Mouse (Mus musculus) E14TG2a.4 (cell line): ENCODE results near the gene Impdh1.
"Not testable (repeated sequence)": the region's sequence is repeated elsewhere in the genome, so short reads cannot be mapped to it uniquely, and the experiment has no call there.

Experiments
- H3K27me3 ChIP-seq: 2 replicates; pipeline ENCODE4 v1.6.1; 2014; ENCODE audit warnings: low read length, control low read depth; ENCODE audit not compliant: insufficient read depth
- H3K36me3 ChIP-seq: 2 replicates; pipeline ENCODE4 v1.6.1; 2014; ENCODE audit warnings: low read length, control low read depth; ENCODE audit not compliant: insufficient read depth
- H3K4me1 ChIP-seq: replicated peaks from 2 replicates; pipeline ENCODE4 v1.6.1; 2014; ENCODE audit warnings: low read depth, low read length, control low read depth
- H3K4me3 ChIP-seq: replicated peaks from 2 replicates; pipeline ENCODE4 v1.5.1; 2014; ENCODE audit warnings: mild to moderate bottlenecking, low read length
- H3K9me3 ChIP-seq: 2 replicates; pipeline ENCODE4 v1.6.1; 2014; ENCODE audit warnings: low read length, control low read depth
- CTCF ChIP-seq: conservative IDR thresholded peaks from 2 replicates; pipeline ENCODE4 v1.5.1; 2014; ENCODE audit warnings: low read length
- NANOG ChIP-seq: IDR thresholded peaks from 2 replicates; pipeline ENCODE4 v1.6.1; 2014; ENCODE audit warnings: borderline replicate concordance, low read length, mixed read lengths
- POU5F1 ChIP-seq: IDR thresholded peaks from 2 replicates; pipeline ENCODE4 v1.6.1; 2014; ENCODE audit warnings: low read length, borderline replicate concordance

Gene Impdh1

DNA sequence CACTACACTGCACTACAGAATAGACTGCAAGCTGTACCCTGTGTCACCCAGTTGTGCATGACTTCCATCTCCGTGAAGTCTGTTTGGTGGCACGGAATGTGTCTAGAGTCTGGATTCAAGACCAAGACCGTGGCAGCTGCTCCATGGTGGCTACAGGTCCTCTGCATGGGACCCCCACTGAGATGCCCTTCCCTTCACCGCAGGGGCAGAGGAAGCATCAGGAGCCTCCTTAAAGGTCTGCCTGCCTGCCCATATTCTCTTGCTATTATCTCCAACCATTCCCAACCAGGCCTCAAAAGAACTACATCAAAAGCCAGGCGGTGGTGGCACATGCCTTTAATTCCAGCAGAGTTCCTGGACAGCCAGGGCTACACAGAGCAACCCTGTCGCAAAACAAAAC is 14.2 kb upstream of the Impdh1 start:
- no peak overlapping the region for H3K4me3 ChIP-seq
- peaks cover 8% of the 10 kb centered on the region for H3K4me1 ChIP-seq
- no peaks in the 10 kb centered on the region; the same call in 1 of the 2 replicates for H3K9me3 ChIP-seq
- no peak for TF ChIP-seq NANOG
- peaks cover 23% of the 10 kb centered on the region for H3K27me3 ChIP-seq
- no peaks in the 10 kb centered on the region for H3K36me3 ChIP-seq

DNA sequence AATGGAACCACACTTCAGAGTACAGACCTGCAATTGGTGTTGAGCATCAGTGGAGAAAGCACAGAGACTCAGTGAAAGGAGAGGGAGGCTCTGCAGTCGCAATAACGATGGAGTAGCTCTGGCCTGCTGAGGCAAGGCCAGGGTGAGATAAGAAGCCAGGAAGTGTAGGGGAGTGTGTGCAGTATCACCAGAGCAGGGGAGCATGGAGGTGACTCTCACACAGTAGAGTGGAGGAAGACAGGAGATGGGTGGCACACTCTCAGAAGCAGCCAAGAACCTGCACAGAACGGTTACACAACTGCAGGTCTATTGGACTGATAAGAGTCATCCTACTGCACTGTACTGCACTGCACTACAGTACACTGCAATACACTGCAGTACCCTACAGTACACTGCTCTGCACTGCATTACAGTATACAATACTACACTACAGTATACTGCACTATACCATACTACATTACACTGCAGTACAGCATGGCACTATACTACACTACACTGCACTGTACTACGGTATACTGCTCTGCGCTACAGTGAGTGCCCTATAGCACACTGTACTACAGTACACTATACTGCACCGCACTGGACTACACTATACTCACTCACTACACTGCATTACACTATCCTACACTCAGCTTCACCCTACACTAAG is 13.2 kb upstream of the Impdh1 start:
- Histone ChIP-seq H3K9me3 (no peaks in the 10 kb centered on the region; the same call in 1 of the 2 replicates), H3K36me3 (no peaks in the 10 kb centered on the region), H3K27me3 (peaks cover 20% of the 10 kb centered on the region), H3K4me3 (no peak overlapping the region), H3K4me1 (peaks cover 8% of the 10 kb centered on the region)
- TF ChIP-seq POU5F1: no peak
- no peak for TF ChIP-seq NANOG
- no peak for TF ChIP-seq CTCF

DNA sequence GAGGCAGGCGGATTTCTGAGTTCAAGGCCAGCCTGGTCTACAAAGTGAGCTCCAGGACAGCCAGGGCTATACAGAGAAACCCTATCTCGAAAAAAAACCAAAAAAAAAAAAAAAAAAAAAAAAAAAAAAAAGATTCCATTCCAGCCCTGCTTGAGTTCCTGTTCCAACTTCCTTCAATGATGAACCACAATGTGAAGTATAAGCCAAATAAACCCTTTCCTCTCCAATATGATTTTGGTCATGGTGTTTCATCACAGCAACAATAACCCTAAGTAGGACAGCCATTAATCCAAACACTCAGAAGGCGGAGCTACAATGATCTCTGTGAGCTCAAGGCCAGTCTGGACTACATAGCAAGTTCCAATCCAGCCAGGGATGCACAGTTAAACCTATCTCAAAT is 1.6 kb upstream of the Impdh1 start:
- H3K4me1 ChIP-seq: peaks cover 27% of the 10 kb centered on the region
- H3K9me3 ChIP-seq, H3K36me3 ChIP-seq, H3K4me3 ChIP-seq: not testable (repeated sequence)
- peaks cover 39% of the 10 kb centered on the region for H3K27me3 ChIP-seq

DNA sequence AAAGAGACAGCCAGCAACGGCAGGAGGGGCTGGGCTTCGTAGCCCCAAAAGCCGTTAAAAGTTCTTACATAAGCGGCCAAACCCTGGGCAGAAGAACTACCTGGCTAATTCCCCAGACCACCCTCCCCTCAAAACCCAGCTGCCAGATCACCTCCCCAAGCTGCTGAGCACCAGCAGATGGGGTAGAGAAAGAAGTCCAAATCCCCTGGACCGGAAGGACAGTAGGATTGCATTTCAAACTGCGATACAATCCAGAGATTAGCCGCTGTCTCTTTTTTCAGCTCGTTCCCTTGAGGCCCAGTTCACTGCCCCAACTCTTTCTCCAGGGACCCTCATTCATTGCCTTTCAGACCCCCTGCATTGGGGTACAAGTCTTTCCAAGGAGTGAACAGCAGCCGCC is 983 bp downstream of the Impdh1 start:
- TF ChIP-seq CTCF: no peak
- no peak for TF ChIP-seq POU5F1
- TF ChIP-seq NANOG: no peak
- H3K4me1 ChIP-seq: peaks cover 45% of the 10 kb centered on the region
- H3K9me3 ChIP-seq: no peaks in the 10 kb centered on the region
- peaks cover 52% of the 10 kb centered on the region for H3K27me3 ChIP-seq
- no peaks in the 10 kb centered on the region for H3K36me3 ChIP-seq
- peak overlapping the region; percentile 95 for H3K4me3 ChIP-seq

DNA sequence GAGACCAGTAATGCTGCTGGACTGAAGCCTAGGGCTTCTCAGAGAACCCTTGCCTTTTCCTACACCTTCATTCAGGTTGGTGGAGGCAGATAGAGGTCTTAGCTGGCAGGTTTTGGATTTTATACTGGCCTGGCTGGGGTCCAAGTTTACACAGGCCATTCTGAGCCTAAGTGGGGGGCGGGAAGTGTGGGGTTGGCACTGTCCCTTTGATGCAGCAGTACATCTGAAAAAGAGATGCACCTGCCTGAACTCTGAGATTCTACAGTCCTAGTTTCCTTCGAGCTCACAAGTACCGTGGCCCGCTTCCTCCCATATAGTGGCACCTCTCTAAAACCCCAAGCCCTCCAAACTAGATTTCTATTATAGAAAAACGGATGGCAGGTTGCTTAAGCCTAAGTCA is 1.4 kb downstream of the Impdh1 start:
- no peak for TF ChIP-seq POU5F1
- no peak for TF ChIP-seq NANOG
- no peak for TF ChIP-seq CTCF
- Histone ChIP-seq H3K4me3 (peak overlapping the region; percentile 95), H3K9me3 (no peaks in the 10 kb centered on the region), H3K27me3 (peaks cover 53% of the 10 kb centered on the region), H3K36me3 (no peaks in the 10 kb centered on the region), H3K4me1 (peaks cover 46% of the 10 kb centered on the region)

DNA sequence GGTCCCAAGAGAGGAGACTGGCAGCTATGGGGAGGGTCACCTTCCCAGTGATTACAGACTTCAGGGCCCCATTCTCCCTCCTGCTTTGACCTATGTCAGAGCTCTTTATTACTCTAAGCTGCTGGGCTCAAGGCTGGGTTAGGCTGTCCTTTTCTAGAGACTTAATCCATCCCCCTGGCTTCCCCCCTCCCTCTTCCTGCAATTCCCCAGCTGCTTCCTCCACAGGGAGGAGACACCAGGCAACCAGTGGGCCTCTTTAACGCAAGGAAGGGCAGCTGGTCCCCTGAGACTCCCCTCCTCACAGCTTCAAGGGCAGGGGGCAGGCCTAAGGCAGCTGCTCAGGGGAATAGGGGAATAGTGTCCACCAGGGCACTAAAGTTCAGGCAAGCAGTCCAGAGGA is 1.9 kb downstream of the Impdh1 start:
- Histone ChIP-seq H3K9me3 (no peaks in the 10 kb centered on the region), H3K4me3 (no peak overlapping the region), H3K4me1 (peaks cover 46% of the 10 kb centered on the region), H3K36me3 (peaks cover under 1% of the 10 kb centered on the region; the same call in 1 of the 2 replicates), H3K27me3 (peaks cover 54% of the 10 kb centered on the region)
- TF ChIP-seq POU5F1 (no peak), NANOG (no peak), CTCF (no peak)

DNA sequence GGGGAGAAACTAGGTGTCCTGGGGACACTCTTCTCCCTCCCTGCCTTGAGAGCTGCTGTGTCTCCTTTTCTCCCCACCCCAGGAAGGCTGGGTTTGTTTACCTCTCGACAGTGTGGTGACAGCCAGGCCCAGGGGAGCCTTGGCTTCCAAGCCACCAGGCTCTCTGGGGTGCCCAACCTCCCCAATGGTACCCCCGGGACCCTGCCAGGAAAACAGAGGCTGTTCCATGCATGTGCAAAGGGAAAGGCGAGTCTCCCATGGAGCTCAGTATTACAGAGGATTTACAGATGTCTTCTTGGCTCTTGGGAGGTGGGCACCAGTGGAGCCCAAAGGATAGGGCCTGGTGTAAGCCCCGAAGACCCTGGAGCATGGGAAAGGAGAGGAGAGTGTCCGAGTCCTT is 2.7 kb downstream of the Impdh1 start:
- Histone ChIP-seq H3K4me3 (no peak overlapping the region), H3K36me3 (peaks cover 5% of the 10 kb centered on the region), H3K4me1 (peaks cover 46% of the 10 kb centered on the region), H3K9me3 (no peaks in the 10 kb centered on the region), H3K27me3 (peaks cover 58% of the 10 kb centered on the region)
- no peak for TF ChIP-seq NANOG
- no peak for TF ChIP-seq POU5F1
- TF ChIP-seq CTCF: no peak

DNA sequence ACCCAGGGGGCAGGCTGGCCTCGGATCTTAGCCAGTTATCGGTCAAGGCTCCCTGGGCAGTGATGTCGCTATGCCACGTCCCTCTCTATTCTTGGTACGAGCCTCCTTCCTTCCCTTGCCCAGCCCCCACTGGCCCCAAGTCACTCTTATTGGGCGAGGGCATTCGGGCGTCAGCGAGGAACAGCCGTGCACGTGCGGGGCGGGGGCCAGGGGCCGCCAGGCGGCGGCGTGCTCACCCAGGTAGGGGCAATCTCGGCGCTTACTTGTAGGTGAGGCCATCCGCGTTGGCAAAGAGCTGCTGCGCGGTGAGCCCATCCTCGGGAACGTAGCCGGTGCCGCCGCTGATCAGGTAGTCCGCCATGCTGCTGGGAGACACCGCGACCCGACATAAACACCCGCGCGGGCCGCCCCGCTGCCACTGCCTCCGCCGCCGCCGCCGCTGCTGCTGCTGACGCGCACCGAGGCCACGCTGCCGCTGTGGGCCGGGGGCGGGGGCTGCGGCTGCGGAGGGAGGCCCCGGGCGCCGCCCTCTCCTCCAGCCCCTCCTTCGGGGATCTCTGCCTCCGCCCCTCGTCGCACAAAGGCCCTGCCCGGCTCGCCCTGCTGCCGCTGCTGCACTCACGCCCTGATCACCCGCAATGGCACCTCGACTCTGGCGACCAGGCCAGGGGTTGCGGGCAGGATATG is 4.2 kb downstream of the Impdh1 start:
- TF ChIP-seq CTCF: no peak
- TF ChIP-seq NANOG: no peak
- TF ChIP-seq POU5F1: no peak
- peaks cover 58% of the 10 kb centered on the region for H3K27me3 ChIP-seq
- peak overlapping the region; percentile 84 for H3K4me3 ChIP-seq
- H3K36me3 ChIP-seq: peaks cover 10% of the 10 kb centered on the region
- H3K9me3 ChIP-seq: no peaks in the 10 kb centered on the region
- H3K4me1 ChIP-seq: peaks cover 39% of the 10 kb centered on the region

DNA sequence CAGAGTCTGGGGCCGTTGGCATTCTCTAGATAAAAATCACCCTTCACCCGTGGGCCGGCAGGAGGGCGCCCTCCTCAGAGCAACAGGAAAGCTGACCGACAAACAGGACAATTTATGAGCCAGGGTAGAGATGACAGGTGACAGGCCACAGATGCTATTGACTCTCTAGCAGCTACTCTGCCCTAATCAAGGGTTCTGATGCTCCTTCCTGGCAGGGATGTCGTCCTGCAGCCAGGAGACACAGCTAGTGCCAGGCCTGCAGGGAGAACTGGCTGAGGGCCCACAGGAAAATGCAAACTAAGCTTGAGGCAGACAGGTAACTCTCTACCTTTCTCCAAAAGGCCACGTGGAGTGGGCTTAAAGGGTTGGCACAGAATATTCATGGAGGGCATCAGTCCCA is 5.0 kb downstream of the Impdh1 start:
- Histone ChIP-seq H3K4me1 (peaks cover 35% of the 10 kb centered on the region), H3K9me3 (no peaks in the 10 kb centered on the region), H3K27me3 (peaks cover 58% of the 10 kb centered on the region), H3K36me3 (peaks cover 17% of the 10 kb centered on the region), H3K4me3 (peak overlapping the region; percentile 84)
- TF ChIP-seq NANOG (no peak), POU5F1 (no peak), CTCF (no peak)
